Mouse (Mus musculus): Measurements from ENCODE around the gene Zfp418.
"Not testable (repeated sequence)": the region's sequence is repeated elsewhere in the genome, so short reads cannot be mapped to it uniquely, and the experiment has no call there.

Gene Zfp418

DNA sequence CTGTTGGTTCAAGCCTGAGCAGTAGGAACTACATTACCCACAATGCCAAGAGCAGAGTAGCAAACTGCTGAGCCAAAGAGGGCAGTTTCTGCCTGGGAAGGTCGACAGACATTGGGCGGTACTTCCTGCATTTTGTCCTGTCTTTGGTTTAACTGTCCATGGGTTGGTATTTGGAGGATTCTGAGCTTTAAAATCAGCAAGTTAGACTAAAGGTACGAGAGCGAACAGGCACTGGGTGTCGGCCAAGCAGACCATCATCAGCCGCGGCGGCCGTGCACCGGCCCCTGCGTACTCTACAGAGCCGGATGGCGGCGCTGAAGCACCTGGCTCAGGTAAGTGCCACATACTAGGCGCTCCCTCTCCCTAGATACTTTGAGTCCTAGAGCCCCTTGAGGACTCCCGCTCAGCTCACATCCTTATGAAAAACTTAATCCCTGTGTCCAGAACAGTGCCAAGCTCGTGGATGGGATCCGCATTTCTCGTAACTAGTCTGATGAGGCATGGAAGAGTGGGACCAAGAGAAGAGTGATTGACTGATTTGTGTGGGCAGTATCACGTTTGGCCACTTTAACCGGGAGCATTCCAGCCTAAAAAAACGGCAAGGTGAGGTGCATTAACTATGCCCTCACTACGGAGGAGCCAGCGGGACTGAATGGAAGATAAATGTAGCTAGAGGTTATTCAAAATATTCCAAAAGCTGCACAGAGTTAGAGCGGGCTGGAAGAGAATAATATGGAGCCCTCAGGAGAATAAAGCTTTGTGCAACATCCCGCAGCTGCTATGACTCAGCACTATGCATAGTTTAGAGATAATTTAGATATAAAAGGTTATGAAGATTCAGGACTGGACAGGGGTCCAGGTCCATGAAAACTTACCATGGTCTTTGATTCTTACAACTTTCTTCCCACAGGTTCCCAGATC lies at the start of gene Zfp418:
Gene Zfp418, plus strand, starts transcription at position 104 of the 921 bp plus-strand sequence.
- ATAC-seq (ENCODE audit: low TSS enrichment): peak; percentile 100

DNA sequence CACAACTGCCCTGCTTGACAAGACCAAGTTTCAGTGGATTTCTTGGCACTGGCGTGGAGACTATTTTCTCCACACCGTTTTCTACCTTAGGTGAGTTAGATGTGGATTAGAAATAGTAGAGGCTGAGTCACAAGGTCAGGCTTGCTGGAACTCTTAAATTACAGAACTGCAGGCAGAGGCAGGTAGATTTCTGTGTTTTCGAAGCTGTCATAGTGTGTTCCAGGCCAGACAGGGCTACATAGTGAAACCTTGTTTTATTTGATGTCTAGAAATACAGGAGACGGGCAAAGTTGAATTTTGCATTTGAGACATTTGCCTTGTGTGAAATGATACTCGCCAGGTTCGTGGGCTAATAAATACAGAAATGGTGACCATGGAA lies 49.5 kb upstream of the Zfp418 start:
- peak; percentile 29; the same call in 1 of the 2 replicates for ATAC-seq (ENCODE audit: low TSS enrichment)

DNA sequence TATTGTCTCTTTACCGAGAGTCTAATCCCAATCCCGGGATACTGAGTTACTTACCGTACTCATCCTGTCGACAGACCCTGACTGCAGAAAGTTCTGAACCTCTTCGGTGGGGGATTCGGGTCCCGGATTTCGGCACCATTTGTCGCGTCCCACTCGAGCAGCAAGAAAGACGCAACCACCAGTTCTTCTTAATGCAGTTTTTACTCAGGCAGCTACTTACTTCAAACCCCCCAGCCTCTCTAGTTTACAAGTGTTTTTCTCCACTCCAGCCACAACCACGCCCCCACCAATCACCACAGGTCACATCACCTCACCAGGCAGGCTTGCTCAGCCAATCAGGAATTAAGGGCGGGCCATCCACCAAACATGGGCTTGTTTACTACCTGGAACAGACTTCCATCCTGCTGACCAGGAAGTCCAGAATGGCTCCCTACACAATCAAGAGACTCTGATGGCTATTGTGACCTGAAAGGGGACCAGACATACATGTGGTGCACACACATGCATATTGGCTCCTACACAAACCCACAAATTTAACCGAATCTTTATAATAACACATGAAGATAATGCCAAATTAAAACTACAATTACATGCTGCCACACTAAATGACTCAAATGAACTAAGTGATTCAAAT lies 40.5 kb upstream of the Zfp418 start:
- not testable (repeated sequence) for ATAC-seq (ENCODE audit: low TSS enrichment)

DNA sequence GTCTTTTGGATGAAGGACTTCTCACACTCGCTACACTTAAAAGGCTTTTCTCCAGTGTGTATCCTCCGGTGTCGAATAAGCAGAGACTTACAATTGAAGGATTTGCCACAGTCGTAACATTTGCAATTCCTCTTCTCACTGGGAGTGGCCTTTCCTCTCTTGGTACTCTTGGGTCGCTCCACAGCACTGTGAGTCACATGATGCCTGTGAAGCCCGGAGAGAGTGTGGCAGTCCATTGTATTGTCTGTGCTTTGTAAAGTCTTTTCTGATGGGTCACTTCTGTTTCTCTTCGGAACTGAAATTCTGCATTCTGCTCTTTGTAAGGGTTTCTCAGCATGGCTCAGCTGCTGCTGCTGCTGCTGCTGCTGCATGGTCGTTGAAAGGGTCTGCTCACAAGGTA lies 38.4 kb upstream of the Zfp418 start:
- ATAC-seq (ENCODE audit: low TSS enrichment): no peak

DNA sequence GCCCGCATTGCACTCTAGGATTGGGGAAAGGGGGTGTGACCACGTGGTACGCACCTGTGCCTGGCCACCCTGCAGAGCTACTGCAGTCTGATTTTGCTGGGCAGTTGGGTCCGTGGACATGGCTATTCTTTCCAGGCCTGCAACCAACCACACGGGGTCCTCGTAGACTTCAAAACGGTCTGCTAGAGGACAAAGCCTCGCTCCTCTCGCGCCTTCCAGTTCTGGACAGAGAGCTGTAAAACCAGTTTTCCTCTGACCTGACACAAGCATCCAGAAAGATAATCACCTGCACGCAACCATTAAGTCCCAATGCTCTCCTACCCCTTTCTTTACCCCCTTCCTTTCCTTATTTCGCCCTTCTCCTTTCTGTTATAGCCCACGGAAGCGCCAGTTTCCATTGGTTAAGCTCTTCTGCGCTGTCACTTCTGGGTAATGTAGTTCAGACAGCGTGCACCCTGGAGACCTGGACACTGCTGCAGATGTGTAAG lies 34.7 kb upstream of the Zfp418 start, which contains the start of gene Zfp773:
Gene Zfp773, minus strand, starts transcription at position 377 of the 488 bp plus-strand sequence.
- ATAC-seq (ENCODE audit: low TSS enrichment): peak; percentile 100

DNA sequence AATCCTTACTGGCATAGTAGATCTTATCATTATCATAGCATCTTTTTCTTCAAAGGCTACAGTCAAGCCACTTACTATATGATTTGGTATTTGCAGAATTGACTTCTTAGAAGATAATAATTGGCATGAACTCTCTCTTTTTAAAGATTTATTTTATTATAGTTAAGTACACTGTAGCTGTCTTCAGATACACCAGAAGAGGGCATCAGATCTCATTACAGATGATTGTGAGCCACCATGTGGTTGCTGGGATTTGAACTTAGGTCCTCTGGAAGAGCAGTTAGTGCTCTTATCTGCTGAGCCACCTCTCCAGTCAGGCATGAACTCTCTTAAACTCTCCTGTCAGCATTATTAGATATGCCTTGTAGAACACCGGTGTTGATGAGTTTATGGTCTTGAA lies 26.9 kb upstream of the Zfp418 start:
- ATAC-seq (ENCODE audit: low TSS enrichment): no peak

DNA sequence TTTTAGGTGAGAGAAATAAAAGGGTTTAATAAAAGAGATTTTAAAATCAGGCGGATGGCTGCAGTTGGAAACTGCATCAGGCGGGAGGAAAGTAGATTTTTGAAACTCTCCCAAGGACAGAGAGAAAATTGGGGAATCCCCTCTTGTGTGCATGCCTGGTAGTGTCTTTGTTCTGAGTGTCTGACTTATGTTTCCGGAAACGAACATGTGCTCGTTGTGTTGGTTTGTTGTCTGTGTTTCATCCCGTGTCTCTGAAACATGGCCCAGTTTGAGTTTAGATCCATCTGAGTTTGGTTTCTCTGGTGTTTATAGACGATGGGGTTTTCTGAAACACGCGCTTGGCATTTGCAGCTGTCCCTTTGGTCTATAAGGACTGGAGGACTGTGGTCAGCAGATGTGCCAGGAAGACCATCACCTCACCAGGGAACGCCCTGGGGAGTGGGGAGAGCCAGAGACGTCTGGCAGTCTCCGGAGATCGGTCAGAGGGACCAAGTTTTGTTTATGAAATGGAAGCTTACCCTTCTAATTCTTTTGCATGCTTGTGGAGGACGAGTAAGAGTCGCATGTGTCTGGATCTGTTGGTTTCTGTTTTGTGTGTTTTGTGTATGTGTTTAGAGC lies 25.0 kb upstream of the Zfp418 start:
- ATAC-seq (ENCODE audit: low TSS enrichment): no peak

DNA sequence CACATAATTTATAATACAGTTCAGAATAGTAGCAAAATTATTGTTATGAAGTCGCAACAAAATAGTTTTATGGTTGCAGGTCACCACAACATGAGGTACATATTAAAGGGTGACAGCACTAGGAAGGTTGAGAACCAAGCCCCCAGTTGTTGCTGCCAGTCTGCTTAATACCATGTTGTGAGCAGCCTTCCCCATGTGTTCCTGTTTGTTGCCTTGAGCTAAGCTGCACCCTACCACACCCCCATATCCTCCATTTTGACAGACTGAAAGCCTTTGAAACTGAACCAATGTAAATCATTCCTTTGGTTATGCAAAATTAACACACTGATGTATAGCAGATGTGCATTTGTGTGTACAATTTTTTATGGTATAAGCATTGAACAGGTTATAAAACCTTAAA lies 14.8 kb downstream of the Zfp418 start:
- no peak for ATAC-seq (ENCODE audit: low TSS enrichment)

DNA sequence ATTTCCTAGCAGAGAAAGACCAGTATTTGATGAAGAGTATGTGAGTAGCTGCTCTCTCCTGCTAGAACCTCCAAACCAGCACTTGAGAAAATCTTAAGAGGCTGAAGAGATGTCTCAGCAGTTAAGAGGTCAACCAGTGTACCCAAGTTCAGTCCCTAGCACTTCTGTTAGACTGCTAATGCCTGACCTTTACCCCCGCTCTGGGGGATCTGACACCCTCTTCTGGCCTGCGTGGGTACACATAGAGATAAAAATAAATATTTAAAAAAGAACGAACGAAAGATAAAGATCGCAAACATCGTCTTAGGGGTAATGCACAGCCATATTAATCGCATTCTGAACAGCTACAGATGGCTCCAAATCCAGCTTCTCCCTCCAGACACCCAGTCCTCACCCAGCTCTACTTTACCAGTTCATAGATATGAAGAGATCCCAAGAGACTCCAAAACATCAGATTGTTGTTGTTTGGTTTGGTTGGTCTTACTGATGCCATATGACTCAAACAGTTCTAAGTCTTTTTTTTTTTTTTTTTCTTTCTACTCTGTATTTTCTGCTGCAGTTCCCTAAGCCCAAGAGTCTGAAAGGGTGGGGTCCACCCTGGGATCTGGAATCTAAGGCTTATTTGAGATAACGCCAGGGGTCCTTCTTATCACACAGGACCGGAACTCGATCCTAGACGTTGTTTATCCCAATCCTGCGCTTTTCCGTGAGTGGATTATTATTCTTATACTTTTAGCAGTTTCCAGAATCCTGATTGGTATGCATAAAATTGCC lies 16.5 kb downstream of the Zfp418 start:
- peak; percentile 61 for ATAC-seq (ENCODE audit: low TSS enrichment)

DNA sequence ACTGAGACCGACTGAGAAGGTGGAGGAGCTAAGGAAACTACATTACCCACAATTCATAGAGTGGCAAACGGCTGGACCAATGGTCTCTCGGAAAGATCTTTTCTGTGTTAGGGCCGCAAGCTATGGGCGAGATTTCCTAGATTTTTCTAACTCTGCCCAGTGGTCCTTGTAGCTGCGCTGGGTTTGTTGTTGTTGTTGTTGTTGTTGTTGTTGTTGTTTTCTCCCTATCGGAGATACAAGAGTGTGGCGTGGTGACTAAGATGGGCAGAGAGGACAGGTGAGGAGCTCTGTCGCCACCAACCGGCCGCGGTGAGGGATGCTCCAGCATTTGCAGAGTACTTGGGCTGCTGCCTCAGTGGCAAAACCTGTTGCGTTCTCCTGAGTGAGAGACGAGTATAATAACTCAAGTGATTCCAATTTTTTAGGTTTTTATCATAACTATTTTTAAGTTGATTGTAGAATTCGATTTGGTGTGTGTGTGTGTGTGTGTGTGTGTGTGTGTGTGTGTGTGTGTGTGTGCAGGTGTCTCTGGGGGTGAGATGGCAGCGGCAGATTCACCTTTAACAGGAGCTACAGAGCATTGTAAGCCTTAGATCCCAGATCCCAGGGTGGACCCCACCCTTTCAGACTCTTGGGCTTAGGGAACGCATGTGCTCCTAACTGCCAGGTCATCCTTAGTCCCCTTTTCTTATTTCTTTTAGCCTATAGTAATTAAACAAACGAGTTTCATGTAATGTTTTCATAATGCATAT lies 17.2 kb downstream of the Zfp418 start:
- ATAC-seq (ENCODE audit: low TSS enrichment): peak; percentile 100

DNA sequence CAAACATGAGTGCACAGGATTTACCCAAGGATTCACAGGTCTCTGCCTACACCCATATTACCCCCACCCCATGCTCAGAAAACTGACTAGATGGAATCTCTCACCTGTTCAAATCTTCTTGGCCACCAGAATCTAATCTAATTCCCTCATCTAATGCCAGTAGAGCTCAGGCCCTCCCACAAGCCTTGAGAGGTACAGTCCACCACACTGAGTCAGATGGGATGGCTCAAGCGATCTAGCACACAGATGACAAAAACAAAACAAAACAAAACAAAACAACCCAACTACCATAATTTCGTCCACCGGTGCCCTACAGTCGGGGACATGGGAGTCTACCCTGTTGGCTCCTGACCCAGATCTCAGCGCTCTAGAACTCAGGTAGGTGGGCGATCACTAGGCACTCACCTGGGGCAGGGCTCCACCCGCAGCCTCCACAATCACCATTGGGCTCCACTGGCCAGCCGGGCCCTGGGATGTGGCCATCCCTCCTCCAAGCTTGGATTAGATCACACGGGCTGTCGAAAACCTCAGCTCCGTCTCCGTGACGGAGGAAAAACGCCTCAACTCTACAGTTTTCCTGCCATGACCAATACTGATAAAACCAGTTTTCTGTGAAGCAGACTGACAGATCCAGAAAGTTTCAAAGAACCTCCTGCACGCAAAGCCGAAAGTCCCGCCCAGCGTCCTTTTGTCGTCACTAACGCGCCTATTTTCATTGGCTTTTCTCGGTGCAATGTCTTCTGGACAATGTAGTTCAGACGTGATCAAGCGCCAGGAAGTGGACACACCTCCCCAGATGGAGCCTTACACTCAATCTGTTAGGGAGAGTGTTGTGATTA lies 38.4 kb downstream of the Zfp418 start, which contains the start of gene Zfp772:
Gene Zfp772, minus strand, starts transcription at position 686 of the 839 bp plus-strand sequence.
- ATAC-seq (ENCODE audit: low TSS enrichment): not testable (repeated sequence)
